ENCODE assay signal across 19 mouse cellular contexts in genomic region chr15:84305333-84305732, GRCm38 (mm10). TPM values are rescaled to one million over a fixed set of nuclear protein-coding genes. Genes with fewer than 3 reads are reported as not detected.
DNase-seq lines count a peak whose midpoint lies in the region; ATAC-seq lines count a peak whose summit lies in the region.
"Had no signal": no experiment of that assay in that cellular context is flagged by ENCODE, and none has a peak within 500 bp of the region (broad histone marks: within the 10 kb centered on the region; RNA-seq: fewer than 3 reads in every experiment).

No protein-coding gene starts in this region.

- no peak overlapping the region for H3K9ac ChIP-seq in neural tube, embryonic 11.5 days (ENCODE audit: low read length)
- no peak overlapping the region for H3K9ac ChIP-seq in midbrain, embryonic 12.5 days (replicated peaks)
- H3K9ac ChIP-seq: heart, embryonic 15.5 days; liver, embryonic 13.5 days had no signal

- H3K4me2 ChIP-seq in neural tube, embryonic 11.5 days (ENCODE audit: low read depth) = no peak overlapping the region
- H3K4me2 ChIP-seq in midbrain, embryonic 12.5 days (replicated peaks) = 0 out of 2 replicates have a peak overlapping the region, but pooled peaks have one; percentile 2
- H3K4me2 ChIP-seq: heart, embryonic 15.5 days; liver, embryonic 13.5 days had no signal

- no peak overlapping the region for H3K27ac ChIP-seq in neural tube, embryonic 11.5 days (ENCODE audit: low read depth, low read length)
- peak overlapping the region; percentile 39 for H3K27ac ChIP-seq in midbrain, embryonic 12.5 days (replicated peaks)
- H3K27ac ChIP-seq: embryonic facial prominence, embryonic 10.5 days; gastrocnemius, adult 2 months; heart, embryonic 15.5 days; left cerebral cortex, adult 2 months; liver, embryonic 13.5 days had no signal

- no peaks in the 10 kb centered on the region for H3K36me3 ChIP-seq in neural tube, embryonic 11.5 days (ENCODE audit: control insufficient read depth, insufficient read depth, low read length)
- no peaks in the 10 kb centered on the region for H3K36me3 ChIP-seq in midbrain, embryonic 12.5 days

- no peak for ATAC-seq in neural tube, embryonic 11.5 days (ENCODE audit: insufficient read depth, low FRiP score, low TSS enrichment)
- 0 out of 2 replicates have a peak, but pooled peaks have one; percentile 18 for ATAC-seq in midbrain, embryonic 12.5 days (ENCODE audit: low FRiP score, low read depth)
- ATAC-seq in cerebellum, adult (ENCODE audit: insufficient number of reproducible peaks, low FRiP score, low TSS enrichment) = no peak

- H3K4me1 ChIP-seq in neural tube, embryonic 11.5 days (ENCODE audit: control insufficient read depth, insufficient read depth, low read length) = peaks cover 36% of the 10 kb centered on the region
- H3K4me1 ChIP-seq in midbrain, embryonic 12.5 days = peaks cover 60% of the 10 kb centered on the region

- peak; percentile 28 for DNase-seq in embryo, embryonic 11 days
- no peak for DNase-seq in embryo, embryonic 10.5 days (ENCODE audit: low spot score)
- peak; percentile 56 for DNase-seq in neural tube, embryonic 11.5 days (ENCODE audit: low spot score)
- no peak for DNase-seq in neural tube, embryonic 10.5 days (ENCODE audit: extremely low spot score, low spot score)
- no peak for DNase-seq in cerebellum, postnatal 14 days
- no peak for DNase-seq in right cerebral cortex, postnatal 36 days (ENCODE audit: low spot score in 2 of 2)
- DNase-seq: adrenal gland, postnatal 10 days; cerebellum, adult 9-11 months; gastrocnemius, adult 2 months; heart, adult 18-20 months; liver, embryonic 13.5 days; lung, postnatal 4 days; right cerebral cortex, postnatal 14 days had no signal

- WGBS in neural tube, embryonic 11.5 days = 63% methylated on average over 10 of the region's 10 CpGs
- WGBS in midbrain, embryonic 12.5 days = 31% methylated on average over 10 of the region's 10 CpGs

- no peaks in the 10 kb centered on the region for H3K27me3 ChIP-seq in neural tube, embryonic 11.5 days (ENCODE audit: control insufficient read depth, insufficient read depth, low read length)
- H3K27me3 ChIP-seq in midbrain, embryonic 12.5 days = 0 out of 2 replicates have a peak, but pooled peaks cover 17% of the 10 kb centered on the region
- H3K27me3 ChIP-seq: heart, embryonic 15.5 days; liver, embryonic 13.5 days had no signal

- H3K9me3 ChIP-seq in neural tube, embryonic 11.5 days (ENCODE audit: control insufficient read depth, low read length) = no peaks in the 10 kb centered on the region
- H3K9me3 ChIP-seq in midbrain, embryonic 12.5 days = no peaks in the 10 kb centered on the region
- H3K9me3 ChIP-seq: embryonic facial prominence, embryonic 10.5 days; heart, embryonic 15.5 days; liver, embryonic 13.5 days had no signal

- H3K4me3 ChIP-seq in neural tube, embryonic 11.5 days (ENCODE audit: low read depth, low read length) = no peak overlapping the region
- no peak overlapping the region for H3K4me3 ChIP-seq in midbrain, embryonic 12.5 days
- H3K4me3 ChIP-seq: embryonic facial prominence, embryonic 10.5 days; erythroblast, embryonic 14.5 days; gastrocnemius, adult 2 months; heart, embryonic 15.5 days; left cerebral cortex, adult 2 months; liver, embryonic 13.5 days had no signal

RNA-seq across cellular contexts. Expression of gene Parvg, which starts 18.5 kb away (rescaled TPM):
- 0.53 and 0.78 TPM in 2 replicates for polyA plus RNA-seq in neural tube, embryonic 11.5 days (2014; fragmentation: Nextera tagmentation; extraction: Ambion mirVana)
- polyA plus RNA-seq in midbrain, embryonic 12.5 days (2016; fragmentation: Nextera tagmentation; extraction: Ambion mirVana) = 0.54 and 0.59 TPM in 2 replicates

Comparison
In these comparisons a context has a peak if more than half of its experiments do, and no peak if none do; other contexts are left out.
1. DNase-seq: peak in embryo, embryonic 11 days (single experiment) and neural tube, embryonic 11.5 days (single experiment); none in embryo, embryonic 10.5 days (single experiment), neural tube, embryonic 10.5 days (single experiment), cerebellum, postnatal 14 days (0 of 2) and right cerebral cortex, postnatal 36 days (0 of 2).